Mouse (Mus musculus): Measurements from ENCODE around the gene Gm11011. TPM values are rescaled to one million over a fixed set of nuclear protein-coding genes. Genes with fewer than 3 reads are reported as not detected.
"Not testable (repeated sequence)": the region's sequence is repeated elsewhere in the genome, so short reads cannot be mapped to it uniquely, and the experiment has no call there.

Gm11011 gene
- not detected in 2 replicates for polyA plus RNA-seq (2014; fragmentation: Nextera tagmentation; extraction: Ambion mirVana)

DNA sequence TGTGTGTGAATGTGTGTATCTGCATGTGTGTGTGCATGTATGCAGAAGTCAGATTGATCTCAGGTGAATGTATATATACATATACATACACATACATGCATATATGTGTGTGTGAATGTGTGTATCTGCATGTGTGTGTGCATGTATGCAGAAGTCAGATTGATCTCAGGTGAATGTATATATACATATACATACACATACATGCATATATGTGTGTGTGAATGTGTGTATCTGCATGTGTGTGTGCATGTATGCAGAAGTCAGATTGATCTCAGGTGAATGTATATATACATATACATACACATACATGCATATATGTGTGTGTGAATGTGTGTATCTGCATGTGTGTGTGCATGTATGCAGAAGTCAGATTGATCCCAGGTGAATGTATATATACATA, at the start of gene Gm11011:
Gene Gm11011 (minus strand): TSS at position 101 of the 400 bp plus-strand sequence.
- not testable (repeated sequence) for H3K36me3 ChIP-seq (ENCODE audit: control insufficient read depth, insufficient read depth, low read length); H3K9ac ChIP-seq (ENCODE audit: low read depth, low read length); H3K27me3 ChIP-seq (replicated peaks; ENCODE audit: control insufficient read depth, insufficient read depth, low read length); H3K4me1 ChIP-seq (ENCODE audit: control insufficient read depth, insufficient read depth, low read length); H3K4me2 ChIP-seq (ENCODE audit: low read depth, low read length); ATAC-seq (ENCODE audit: low read depth); DNase-seq (ENCODE audit: low spot score); H3K27ac ChIP-seq (replicated peaks; ENCODE audit: low read depth, low read length); H3K9me3 ChIP-seq (ENCODE audit: control insufficient read depth, low read length); H3K4me3 ChIP-seq (ENCODE audit: low read depth, low read length)

DNA sequence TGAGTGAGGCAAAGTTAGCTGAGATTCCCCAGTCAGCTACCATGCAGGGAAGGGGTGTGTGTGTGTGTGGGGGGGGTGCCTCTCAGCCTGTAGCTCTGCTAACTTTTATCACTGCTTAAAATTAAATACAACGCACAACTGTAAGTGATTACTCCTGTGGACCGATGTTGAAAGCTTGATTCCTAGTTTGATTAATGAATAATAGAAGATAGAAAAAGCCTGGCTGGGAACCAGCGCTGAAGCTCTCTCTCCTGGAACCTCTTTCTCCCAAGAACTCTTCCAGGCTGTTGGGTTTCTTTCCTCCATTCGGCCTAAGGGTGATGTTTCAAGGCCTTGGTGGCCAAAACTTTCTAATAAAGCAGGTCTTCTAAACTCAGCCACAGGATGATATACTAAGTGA, 48.9 kb upstream of the Gm11011 start:
- no peak for ATAC-seq (ENCODE audit: low read depth)
- peaks cover 5% of the 10 kb centered on the region; the same call in 1 of the 2 replicates for H3K4me1 ChIP-seq (ENCODE audit: control insufficient read depth, insufficient read depth, low read length)
- WGBS: 66% methylated on average over 4 of the region's 4 CpGs
- peak overlapping the region; percentile 59; the same call in 1 of the 2 replicates for H3K4me3 ChIP-seq (ENCODE audit: low read depth, low read length)
- H3K27ac ChIP-seq (replicated peaks; ENCODE audit: low read depth, low read length): no peak overlapping the region
- H3K9ac ChIP-seq (ENCODE audit: low read depth, low read length): peak overlapping the region; percentile 32; the same call in 1 of the 2 replicates
- no peak for DNase-seq (ENCODE audit: low spot score)
- no peaks in the 10 kb centered on the region for H3K9me3 ChIP-seq (ENCODE audit: control insufficient read depth, low read length)
- no peaks in the 10 kb centered on the region for H3K36me3 ChIP-seq (ENCODE audit: control insufficient read depth, insufficient read depth, low read length)
- H3K27me3 ChIP-seq (replicated peaks; ENCODE audit: control insufficient read depth, insufficient read depth, low read length): no peaks in the 10 kb centered on the region
- peak overlapping the region; percentile 68 for H3K4me2 ChIP-seq (ENCODE audit: low read depth, low read length)

DNA sequence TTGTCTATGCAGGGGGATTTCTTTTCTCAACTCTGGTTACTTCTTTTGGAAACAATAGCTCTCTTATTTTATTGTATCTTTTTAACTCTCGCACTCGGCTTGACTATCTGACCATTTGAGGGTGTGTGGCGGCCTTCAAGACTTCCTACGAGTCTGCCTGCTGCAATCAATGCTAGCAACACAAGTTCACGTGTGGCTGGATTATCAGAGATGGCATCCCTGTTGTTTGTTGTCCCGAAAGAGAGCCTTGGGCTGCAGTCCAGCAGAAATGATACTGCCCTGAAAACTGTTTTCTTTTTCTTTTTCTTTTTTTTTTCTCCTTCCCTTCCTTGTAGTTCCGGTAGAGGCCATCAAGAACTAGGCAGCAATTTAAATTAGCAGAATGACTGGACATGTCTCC, 47.9 kb upstream of the Gm11011 start:
- ATAC-seq (ENCODE audit: low read depth) (no peak), DNase-seq (ENCODE audit: low spot score) (no peak)
- no peaks in the 10 kb centered on the region for H3K36me3 ChIP-seq (ENCODE audit: control insufficient read depth, insufficient read depth, low read length)
- peak overlapping the region; percentile 81 for H3K9ac ChIP-seq (ENCODE audit: low read depth, low read length)
- peak overlapping the region; percentile 59 for H3K4me3 ChIP-seq (ENCODE audit: low read depth, low read length)
- peaks cover 5% of the 10 kb centered on the region; the same call in 1 of the 2 replicates for H3K4me1 ChIP-seq (ENCODE audit: control insufficient read depth, insufficient read depth, low read length)
- peak overlapping the region; percentile 78 for H3K27ac ChIP-seq (replicated peaks; ENCODE audit: low read depth, low read length)
- no peaks in the 10 kb centered on the region for H3K9me3 ChIP-seq (ENCODE audit: control insufficient read depth, low read length)
- H3K27me3 ChIP-seq (replicated peaks; ENCODE audit: control insufficient read depth, insufficient read depth, low read length): no peaks in the 10 kb centered on the region
- H3K4me2 ChIP-seq (ENCODE audit: low read depth, low read length): peak overlapping the region; percentile 68
- 44% methylated on average over 7 of the region's 7 CpGs for WGBS

DNA sequence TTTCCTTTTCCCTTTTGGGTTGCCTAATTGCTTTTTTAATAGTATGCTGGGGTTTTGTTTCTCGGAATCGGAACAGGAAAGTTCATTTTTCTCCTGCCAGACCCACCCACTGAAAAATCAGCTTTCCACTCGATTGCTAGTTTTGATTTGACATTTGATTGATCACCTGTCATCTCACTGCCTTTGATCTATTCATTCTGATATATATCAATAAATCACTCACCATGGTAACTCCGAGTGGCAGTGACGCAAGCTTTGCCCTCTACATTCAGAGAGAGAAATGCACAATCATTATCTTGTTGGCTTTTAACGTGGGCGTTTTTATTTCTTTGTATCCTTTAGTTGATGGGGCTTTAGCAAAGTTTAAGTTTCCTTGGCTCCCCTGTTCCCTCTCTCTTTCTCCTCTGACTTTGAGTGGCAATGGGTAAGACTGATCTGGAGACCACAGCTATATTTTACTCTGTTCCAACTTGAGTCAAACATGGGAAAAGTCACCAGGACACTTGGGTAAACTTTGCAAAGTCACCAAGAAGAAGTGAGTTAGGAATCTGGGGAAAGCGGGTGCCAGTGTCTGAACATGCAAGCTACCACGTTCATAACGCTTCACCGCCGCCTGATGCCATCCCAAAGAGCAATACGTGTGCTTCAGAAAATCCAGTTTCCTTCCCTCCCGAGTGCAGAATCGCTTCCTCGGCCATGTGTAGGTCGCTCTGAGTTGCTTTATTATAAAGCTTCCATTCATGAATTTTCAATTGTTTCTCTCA, 47.3 kb upstream of the Gm11011 start:
- no peaks in the 10 kb centered on the region for H3K9me3 ChIP-seq (ENCODE audit: control insufficient read depth, low read length)
- H3K4me2 ChIP-seq (ENCODE audit: low read depth, low read length): peak overlapping the region; percentile 68
- H3K9ac ChIP-seq (ENCODE audit: low read depth, low read length): peak overlapping the region; percentile 81
- WGBS: 43% methylated on average over 17 of the region's 17 CpGs
- H3K4me1 ChIP-seq (ENCODE audit: control insufficient read depth, insufficient read depth, low read length): peaks cover 5% of the 10 kb centered on the region; the same call in 1 of the 2 replicates
- H3K4me3 ChIP-seq (ENCODE audit: low read depth, low read length): peak overlapping the region; percentile 59
- DNase-seq (ENCODE audit: low spot score) (no peak), ATAC-seq (ENCODE audit: low read depth) (no peak)
- H3K27ac ChIP-seq (replicated peaks; ENCODE audit: low read depth, low read length): peak overlapping the region; percentile 78
- no peaks in the 10 kb centered on the region for H3K36me3 ChIP-seq (ENCODE audit: control insufficient read depth, insufficient read depth, low read length)
- no peaks in the 10 kb centered on the region for H3K27me3 ChIP-seq (replicated peaks; ENCODE audit: control insufficient read depth, insufficient read depth, low read length)

DNA sequence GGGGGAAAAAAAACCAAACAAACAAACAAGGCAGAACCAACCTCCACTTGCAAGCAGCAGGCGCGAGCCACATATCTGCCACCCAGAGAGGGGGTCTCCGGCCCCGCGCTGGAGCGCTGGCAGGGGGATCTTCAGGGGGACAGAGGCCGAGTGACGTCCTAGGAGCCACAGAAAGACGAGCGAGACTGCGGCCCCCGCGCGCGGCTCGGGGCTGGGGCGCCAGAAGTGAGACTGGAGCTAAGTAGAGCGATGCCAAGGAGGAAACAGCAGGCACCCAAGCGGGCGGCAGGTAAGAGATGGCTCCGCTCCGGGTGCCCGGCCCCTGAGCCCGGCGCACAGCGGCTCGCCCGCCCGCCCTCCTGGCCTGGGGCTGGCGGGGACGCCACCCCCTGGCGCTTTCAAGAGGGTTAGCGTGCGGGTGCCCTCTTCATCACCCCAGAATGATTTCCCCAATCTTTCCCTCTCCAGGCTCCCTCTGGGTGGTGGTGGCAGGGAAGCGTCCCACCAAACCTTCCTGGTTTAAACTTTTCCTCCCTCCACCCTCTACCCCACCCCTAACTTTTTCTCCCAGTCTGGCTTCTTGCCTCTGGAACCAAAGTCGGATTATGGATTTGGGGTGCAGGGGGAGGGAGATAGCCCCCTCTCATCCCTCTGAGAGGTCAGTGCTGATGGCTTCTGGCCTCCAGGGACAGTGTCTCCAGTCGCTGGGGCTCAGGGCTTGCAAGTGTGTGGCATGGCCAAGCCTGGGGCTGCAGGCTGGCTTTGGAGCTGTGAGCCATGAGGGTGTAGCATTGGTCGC, 46.1 kb upstream of the Gm11011 start:
- ATAC-seq (ENCODE audit: low read depth) (peak; percentile 37), DNase-seq (ENCODE audit: low spot score) (peak; percentile 41)
- Histone ChIP-seq H3K4me1 (ENCODE audit: control insufficient read depth, insufficient read depth, low read length) (peaks cover 3% of the 10 kb centered on the region; the same call in 1 of the 2 replicates), H3K9me3 (ENCODE audit: control insufficient read depth, low read length) (no peaks in the 10 kb centered on the region), H3K27ac (replicated peaks; ENCODE audit: low read depth, low read length) (peak overlapping the region; percentile 78), H3K36me3 (ENCODE audit: control insufficient read depth, insufficient read depth, low read length) (no peaks in the 10 kb centered on the region), H3K27me3 (replicated peaks; ENCODE audit: control insufficient read depth, insufficient read depth, low read length) (no peaks in the 10 kb centered on the region), H3K4me2 (ENCODE audit: low read depth, low read length) (peak overlapping the region; percentile 68), H3K9ac (ENCODE audit: low read depth, low read length) (peak overlapping the region; percentile 81), H3K4me3 (ENCODE audit: low read depth, low read length) (peak overlapping the region; percentile 59)
- WGBS: under 1% methylated on average over 28 of the region's 38 CpGs

DNA sequence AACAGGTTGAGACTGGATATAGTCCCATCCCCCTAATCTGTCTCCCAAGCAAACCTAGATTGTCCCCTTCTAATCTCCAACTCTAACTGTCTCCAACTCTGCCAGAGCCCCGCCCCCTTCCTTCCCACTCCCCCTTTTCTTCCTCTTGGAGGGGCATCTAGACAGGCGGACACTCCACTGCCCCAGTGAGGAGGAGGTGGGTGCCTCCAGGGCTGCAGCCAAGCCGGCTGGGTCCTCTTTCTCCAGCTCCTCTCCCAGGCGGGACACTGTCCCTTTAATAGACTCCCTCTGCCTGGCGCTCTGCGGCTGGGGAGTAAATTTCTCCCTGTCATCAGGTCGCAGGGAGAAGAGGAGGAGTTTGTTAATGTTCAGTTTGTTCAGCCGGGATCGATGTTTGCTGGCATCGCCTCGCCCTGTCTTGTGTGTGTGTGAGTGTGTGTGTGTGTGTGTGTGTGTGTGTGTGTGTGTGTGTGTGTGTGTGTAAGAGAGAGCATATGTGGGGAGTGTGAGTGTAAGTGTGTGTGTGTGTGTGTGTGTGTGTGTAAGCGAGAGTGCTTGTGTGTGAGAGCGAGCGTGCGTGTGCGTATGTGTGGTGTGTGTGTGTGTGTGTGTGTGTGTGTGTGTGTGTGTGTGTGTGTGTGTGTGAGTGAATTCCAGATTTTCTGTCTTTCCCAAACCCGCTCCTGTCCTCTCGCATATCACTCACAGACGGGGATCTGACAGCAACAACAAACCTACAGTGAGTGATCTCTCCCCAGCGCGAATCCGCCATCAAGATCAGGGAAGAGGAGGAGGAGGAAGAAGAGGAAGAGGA, 45.0 kb upstream of the Gm11011 start, which contains the start of gene Tshz2:
Gene Tshz2 (plus strand): TSS at position 676 of the 814 bp plus-strand sequence.
- under 1% methylated on average over 17 of the region's 22 CpGs for whole genome bisulfite sequencing
- Histone ChIP-seq H3K9me3 (ENCODE audit: control insufficient read depth, low read length) (no peaks in the 10 kb centered on the region), H3K27ac (replicated peaks; ENCODE audit: low read depth, low read length) (peak within 1 kb of the TSS; percentile 78)

DNA sequence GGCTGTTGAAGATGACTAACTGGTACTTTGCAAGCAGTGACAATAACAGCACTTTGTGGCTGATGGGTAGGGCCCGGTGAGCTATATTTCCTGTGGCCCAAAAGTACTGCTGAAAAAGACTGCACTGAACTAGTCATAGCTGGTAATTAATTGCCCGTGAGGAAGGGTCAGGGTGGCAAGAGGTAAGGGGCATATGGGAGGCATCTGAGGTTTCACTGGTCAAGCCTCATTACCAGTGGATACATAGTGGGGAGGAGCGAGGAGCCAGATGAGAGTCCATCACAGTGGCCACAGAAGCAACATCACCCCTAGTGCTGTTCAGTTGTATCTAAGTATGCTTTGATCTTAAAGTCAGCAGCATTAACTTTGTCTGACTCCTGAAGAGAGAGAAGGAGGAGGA, 42.5 kb upstream of the Gm11011 start:
- Histone ChIP-seq H3K4me1 (ENCODE audit: control insufficient read depth, insufficient read depth, low read length) (no peaks in the 10 kb centered on the region), H3K27ac (replicated peaks; ENCODE audit: low read depth, low read length) (no peak overlapping the region), H3K9ac (ENCODE audit: low read depth, low read length) (no peak overlapping the region), H3K27me3 (replicated peaks; ENCODE audit: control insufficient read depth, insufficient read depth, low read length) (no peaks in the 10 kb centered on the region), H3K9me3 (ENCODE audit: control insufficient read depth, low read length) (no peaks in the 10 kb centered on the region), H3K36me3 (ENCODE audit: control insufficient read depth, insufficient read depth, low read length) (no peaks in the 10 kb centered on the region), H3K4me3 (ENCODE audit: low read depth, low read length) (no peak overlapping the region), H3K4me2 (ENCODE audit: low read depth, low read length) (no peak overlapping the region)
- 95% methylated on average over 3 of the region's 3 CpGs for WGBS
- no peak for DNase-seq (ENCODE audit: low spot score)
- ATAC-seq (ENCODE audit: low read depth): no peak

More for the DNA sequence above, 45.0 kb upstream of the Gm11011 start, which contains the start of gene Tshz2:
- H3K36me3 ChIP-seq (ENCODE audit: control insufficient read depth, insufficient read depth, low read length): no peaks in the 10 kb centered on the region
- H3K4me2 ChIP-seq (ENCODE audit: low read depth, low read length): peak within 1 kb of the TSS; percentile 68
- peak within 1 kb of the TSS; percentile 81 for H3K9ac ChIP-seq (ENCODE audit: low read depth, low read length)
- peak within 1 kb of the TSS; percentile 59 for H3K4me3 ChIP-seq (ENCODE audit: low read depth, low read length)
- no peaks in the 10 kb centered on the region for H3K27me3 ChIP-seq (replicated peaks; ENCODE audit: control insufficient read depth, insufficient read depth, low read length)
- no peaks in the 10 kb centered on the region; the same call in 1 of the 2 replicates for H3K4me1 ChIP-seq (ENCODE audit: control insufficient read depth, insufficient read depth, low read length)
- DNase-seq (ENCODE audit: low spot score): peak; percentile 91
- peak; percentile 83 for ATAC-seq (ENCODE audit: low read depth)

DNA sequence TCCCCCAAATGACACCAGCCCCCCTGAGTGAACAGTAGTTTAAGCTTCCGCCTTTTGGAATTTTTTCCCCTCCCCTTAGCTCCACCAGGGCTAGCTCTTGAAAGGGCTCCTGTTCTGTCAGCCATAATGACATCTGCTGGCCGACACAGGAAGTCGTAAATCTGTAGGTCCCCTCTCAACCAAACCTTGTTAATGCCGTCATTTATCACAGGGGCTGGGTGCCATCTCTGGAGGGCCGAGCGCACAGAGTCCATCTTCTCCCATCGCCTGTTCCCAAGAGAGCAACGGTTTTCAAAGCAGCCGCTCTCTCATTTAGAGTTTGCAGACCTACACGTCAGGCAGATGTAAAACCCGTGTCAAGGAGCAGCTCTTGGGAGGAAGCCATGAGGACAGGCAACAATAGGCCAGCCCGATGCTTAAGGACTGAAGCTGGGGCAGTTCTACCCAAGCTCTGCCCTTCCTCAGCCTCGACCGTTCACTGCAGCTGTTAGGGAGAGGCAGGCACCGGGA, 33.7 kb upstream of the Gm11011 start:
- H3K4me3 ChIP-seq (ENCODE audit: low read depth, low read length): no peak overlapping the region
- peaks cover 6% of the 10 kb centered on the region; the same call in 1 of the 2 replicates for H3K4me1 ChIP-seq (ENCODE audit: control insufficient read depth, insufficient read depth, low read length)
- DNase-seq (ENCODE audit: low spot score): peak; percentile 63
- H3K9ac ChIP-seq (ENCODE audit: low read depth, low read length): peak overlapping the region; percentile 42; the same call in 1 of the 2 replicates
- 44% methylated on average over 15 of the region's 15 CpGs for WGBS
- H3K36me3 ChIP-seq (ENCODE audit: control insufficient read depth, insufficient read depth, low read length): no peaks in the 10 kb centered on the region
- H3K27me3 ChIP-seq (replicated peaks; ENCODE audit: control insufficient read depth, insufficient read depth, low read length): no peaks in the 10 kb centered on the region
- H3K9me3 ChIP-seq (ENCODE audit: control insufficient read depth, low read length): no peaks in the 10 kb centered on the region
- peak; percentile 37; the same call in 1 of the 2 replicates for ATAC-seq (ENCODE audit: low read depth)
- H3K27ac ChIP-seq (replicated peaks; ENCODE audit: low read depth, low read length): no peak overlapping the region
- peak overlapping the region; percentile 40 for H3K4me2 ChIP-seq (ENCODE audit: low read depth, low read length)

All from embryonic facial prominence, embryonic 14.5 days (tissue).